In genomic region chr1:134077389-134078060, GRCm38 (mm10) we compare ENCODE assay signal across 8 mouse cellular contexts. TPM values are rescaled to one million over a fixed set of nuclear protein-coding genes. Genes with fewer than 3 reads are reported as not detected.
DNase-seq lines count a peak whose midpoint lies in the region; ATAC-seq lines count a peak whose summit lies in the region.

No protein-coding gene starts in this region.

- DNase-seq in heart, adult 18-20 months: peak; percentile 61 to 73
- DNase-seq in heart, postnatal 25 days (ENCODE audit: low spot score): no peak
- DNase-seq in adipocyte (ENCODE audit: low spot score): peak; percentile 59
- DNase-seq in kidney, adult 11 months: peak; percentile 50
- DNase-seq in lung, postnatal 10 days: peak; percentile 56
- peak; percentile 72 for DNase-seq in splenic B cell, adult 2 months (ENCODE audit: low read depth, low spot score)
- no peak for DNase-seq in left cerebral cortex, adult 9 months (ENCODE audit: low spot score in 2 of 2)

- peak overlapping the region; percentile 88 for H3K4me2 ChIP-seq in forebrain, embryonic 13.5 days

- no peaks in the 10 kb centered on the region for H3K27me3 ChIP-seq in forebrain, embryonic 13.5 days
- H3K27me3 ChIP-seq in splenic B cell, adult 2 months (ENCODE audit: control insufficient read depth, insufficient read depth, low read length, poor library complexity, severe bottlenecking): no peaks in the 10 kb centered on the region

- ATAC-seq in forebrain, embryonic 13.5 days: no peak

- peak overlapping the region; percentile 95 for H3K9ac ChIP-seq in forebrain, embryonic 13.5 days

- H3K9me3 ChIP-seq in forebrain, embryonic 13.5 days (replicated peaks): no peaks in the 10 kb centered on the region

- peak overlapping the region; percentile 84 for H3K27ac ChIP-seq in forebrain, embryonic 13.5 days

- H3K4me3 ChIP-seq in forebrain, embryonic 13.5 days: peak overlapping the region; percentile 90

- H3K4me1 ChIP-seq in forebrain, embryonic 13.5 days: peaks cover 70% of the 10 kb centered on the region

- intact Hi-C loops in heart, postnatal 25 days (cut with DNase I): loop anchor here (2.0 kb wide), 3 partner anchors 15 to 29 kb away; no protein-coding TSS in a partner anchor

- WGBS in forebrain, embryonic 13.5 days: 12% methylated on average over 14 of the region's 14 CpGs

- peaks cover 30% of the 10 kb centered on the region for H3K36me3 ChIP-seq in forebrain, embryonic 13.5 days (ENCODE audit: poor library complexity, severe bottlenecking)
- peaks cover 22% of the 10 kb centered on the region for H3K36me3 ChIP-seq in splenic B cell, adult 2 months (ENCODE audit: control insufficient read depth, insufficient read depth, low read length, poor library complexity, severe bottlenecking)

RNA-seq across cellular contexts. Expression of gene Btg2, which starts 1.4 kb away (rescaled TPM):
- 10 to 100 TPM; 31.1 to 32.0 TPM for total RNA-seq in heart, adult 18-20 months (2021)
- 10 to 100 TPM; 25.7 to 29.2 TPM for total RNA-seq in heart, postnatal 25 days (2021)
- polyA plus RNA-seq in forebrain, embryonic 13.5 days (2015; fragmentation: Nextera tagmentation; extraction: Ambion mirVana): 122 and 129 TPM in 2 replicates

RNA-seq across cellular contexts. Expression of gene Chit1, which starts 33.5 kb away (rescaled TPM):
- not detected for total RNA-seq in heart, adult 18-20 months (2021)
- not detected for total RNA-seq in heart, postnatal 25 days (2021)
- 0.17 TPM in 1 of 2 replicates, not detected in the other for polyA plus RNA-seq in forebrain, embryonic 13.5 days (2015; fragmentation: Nextera tagmentation; extraction: Ambion mirVana)

RNA-seq across cellular contexts. Expression of gene Fmod, which starts 40.5 kb away (rescaled TPM):
- total RNA-seq in heart, adult 18-20 months (2021): 1 to 10 TPM; 6.2 to 9.3 TPM
- total RNA-seq in heart, postnatal 25 days (2021): 10 to 100 TPM; 11.6 to 12.1 TPM
- polyA plus RNA-seq in forebrain, embryonic 13.5 days (2015; fragmentation: Nextera tagmentation; extraction: Ambion mirVana): 1.2 and 1.6 TPM in 2 replicates

Comparison
In these comparisons a context has a peak if more than half of its experiments do, and no peak if none do; other contexts are left out.
1. DNase-seq: peak in heart, adult 18-20 months (2 of 2), adipocyte (single experiment), kidney, adult 11 months (single experiment), lung, postnatal 10 days (single experiment) and splenic B cell, adult 2 months (single experiment); none in heart, postnatal 25 days (single experiment) and left cerebral cortex, adult 9 months (0 of 2).